Mouse (Mus musculus) gonadal fat pad, adult 2 months (tissue): ENCODE results near the gene Chst5. TPM values are rescaled to one million over a fixed set of nuclear protein-coding genes. Genes with fewer than 3 reads are reported as not detected.
"Not testable (repeated sequence)": the region's sequence is repeated elsewhere in the genome, so short reads cannot be mapped to it uniquely, and the experiment has no call there.

Source experiments
- DNase-seq: peaks from one replicate; pipeline ENCODE4 v3.0.0-alpha.2; 2012; ENCODE audit warnings: low read depth
- polyA plus RNA-seq: library from polyadenylated mRNA; depleted of rRNA; stranded (reverse); fragments of >200 nt; gene quantifications from 2 replicates; pipeline ENCODE4 v1.2.3, GENCODE M21; 2012; rRNA removed

Gene Chst5
- polyA plus RNA-seq = not detected in 2 replicates

GRCm38 (mm10) chr8:111909621-111910450 is at the start of gene Chst5:
TSS of gene Chst5 (minus strand) at chr8:111910447.
- no peak for DNase-seq

- no peak for DNase-seq
These were observed 47.0 kb upstream of the Chst5 start for GRCm38 (mm10) chr8:111957231-111957630.

- no peak for DNase-seq
These were observed 45.6 kb upstream of the Chst5 start for GRCm38 (mm10) chr8:111955879-111956278.

- no peak for DNase-seq
These were observed 44.8 kb upstream of the Chst5 start for GRCm38 (mm10) chr8:111954844-111955594.

GRCm38 (mm10) chr8:111951936-111952335 is 41.7 kb upstream of the Chst5 start:
- DNase-seq = no peak

- DNase-seq = no peak
These were observed 41.1 kb upstream of the Chst5 start for GRCm38 (mm10) chr8:111951317-111951716.

- DNase-seq = no peak
These were observed 40.6 kb upstream of the Chst5 start for GRCm38 (mm10) chr8:111950846-111951245.

- no peak for DNase-seq
These were observed 37.7 kb upstream of the Chst5 start for GRCm38 (mm10) chr8:111947954-111948353.

- DNase-seq = no peak
These were observed 36.9 kb upstream of the Chst5 start for GRCm38 (mm10) chr8:111947144-111947543.

- no peak for DNase-seq
These were observed 33.3 kb upstream of the Chst5 start for GRCm38 (mm10) chr8:111943544-111943943.

- no peak for DNase-seq
These were observed 30.8 kb upstream of the Chst5 start for GRCm38 (mm10) chr8:111941101-111941454.

- peak; percentile 81 for DNase-seq
These were observed 30.2 kb upstream of the Chst5 start, which contains the start of gene Gabarapl2 for GRCm38 (mm10) chr8:111940171-111941100. TSS of gene Gabarapl2 (plus strand) at chr8:111940703.

GRCm38 (mm10) chr8:111939516-111940142 is 29.4 kb upstream of the Chst5 start:
- no peak for DNase-seq

GRCm38 (mm10) chr8:111938076-111938985 is 28.1 kb upstream of the Chst5 start:
- not testable (repeated sequence) for DNase-seq

GRCm38 (mm10) chr8:111937184-111937583 is 26.9 kb upstream of the Chst5 start:
- no peak for DNase-seq

GRCm38 (mm10) chr8:111934201-111934600 is 24.0 kb upstream of the Chst5 start:
- DNase-seq = no peak

GRCm38 (mm10) chr8:111933348-111934076 is 23.3 kb upstream of the Chst5 start, which contains the start of gene Tmem231:
TSS of gene Tmem231 (minus strand) at chr8:111933881.
- DNase-seq = no peak

- DNase-seq = no peak
These were observed 22.5 kb upstream of the Chst5 start for GRCm38 (mm10) chr8:111932580-111933336.

- DNase-seq = no peak
These were observed 21.5 kb upstream of the Chst5 start for GRCm38 (mm10) chr8:111931721-111932120.
